Mouse (Mus musculus): ENCODE measurements around the gene Ldlr. TPM values are rescaled to one million over a fixed set of nuclear protein-coding genes. Genes with fewer than 3 reads are reported as not detected.
"Not testable (repeated sequence)": the region's sequence is repeated elsewhere in the genome, so short reads cannot be mapped to it uniquely, and the experiment has no call there.

Ldlr gene
- 8.4 and 14.8 TPM in 2 replicates for total RNA-seq (2014; fragmentation: Nextera tagmentation)
- total RNA-seq (2017): 11.5 and 13.9 TPM in 2 replicates

- peak; percentile 87 for ATAC-seq (replicated peaks; ENCODE audit: low FRiP score, low TSS enrichment, poor library complexity, severe bottlenecking)
Measured at GRCm38 (mm10) chr9:21723377-21724146, at the start of gene Ldlr. Ldlr (plus strand) TSS chr9:21723483.

- no peak for ATAC-seq (replicated peaks; ENCODE audit: low FRiP score, low TSS enrichment, poor library complexity, severe bottlenecking)
Measured at GRCm38 (mm10) chr9:21677706-21678105, 45.6 kb upstream of the Ldlr start.

DNA sequence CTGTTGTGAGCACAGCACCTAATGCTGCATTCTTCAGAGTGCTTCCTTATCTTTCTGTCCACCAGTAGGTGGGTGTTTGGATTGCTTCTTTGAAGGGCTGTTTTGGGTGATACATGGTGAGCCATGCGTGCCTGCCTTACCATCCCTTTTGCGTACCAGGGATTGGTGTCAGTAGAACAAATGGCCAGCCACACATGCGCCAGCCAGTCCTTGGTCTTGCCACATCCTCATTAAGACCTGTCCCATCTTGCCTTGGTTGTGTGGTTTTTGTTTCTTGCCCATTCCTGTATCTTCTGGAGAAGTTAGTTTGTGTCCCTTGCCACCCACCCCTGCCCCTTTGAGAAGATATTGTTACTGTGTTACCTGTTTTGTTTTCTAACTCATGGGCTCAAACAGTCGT, 42.8 kb upstream of the Ldlr start:
- ATAC-seq (replicated peaks; ENCODE audit: low FRiP score, low TSS enrichment, poor library complexity, severe bottlenecking): no peak

DNA sequence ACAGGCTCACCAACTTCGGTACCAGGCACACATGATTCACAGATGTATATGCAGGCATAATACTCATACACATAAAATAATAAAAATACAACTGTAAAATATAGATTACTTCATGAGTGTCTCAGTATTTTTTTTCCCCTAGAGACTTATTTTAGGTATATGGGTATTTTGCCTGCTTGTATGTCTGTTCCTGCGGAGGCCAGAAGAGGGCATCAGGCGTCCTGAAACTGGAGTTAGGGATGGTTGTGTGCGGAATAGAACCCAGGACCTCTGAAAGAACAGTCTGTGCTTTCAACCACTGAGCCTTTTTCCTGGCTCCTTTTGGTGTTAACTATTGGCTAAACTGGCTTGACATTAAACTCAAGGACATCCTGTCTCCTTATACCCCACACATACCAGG, 40.5 kb upstream of the Ldlr start:
- no peak for ATAC-seq (replicated peaks; ENCODE audit: low FRiP score, low TSS enrichment, poor library complexity, severe bottlenecking)

GRCm38 (mm10) chr9:21683897-21684296, 39.4 kb upstream of the Ldlr start:
- no peak for ATAC-seq (replicated peaks; ENCODE audit: low FRiP score, low TSS enrichment, poor library complexity, severe bottlenecking)

DNA sequence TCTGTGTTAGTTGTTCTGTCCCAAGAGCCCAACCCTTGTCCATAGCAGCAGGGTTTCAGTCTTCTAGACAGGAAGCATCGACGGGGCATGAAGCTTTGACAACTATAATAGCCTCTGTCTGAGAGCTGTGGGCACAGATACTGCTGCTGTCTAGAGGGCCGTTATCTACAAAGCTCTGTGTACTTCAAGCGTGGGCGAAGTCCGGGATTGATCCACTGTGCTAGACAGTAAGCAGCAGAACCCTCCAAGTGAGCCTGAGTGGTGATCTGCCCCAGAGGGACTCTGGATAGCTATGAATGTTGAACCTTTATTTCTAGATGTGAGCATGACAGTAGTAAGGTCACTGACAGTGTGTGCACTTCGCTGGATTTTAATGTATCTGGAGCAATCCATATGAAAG, 34.7 kb upstream of the Ldlr start:
- no peak for ATAC-seq (replicated peaks; ENCODE audit: low FRiP score, low TSS enrichment, poor library complexity, severe bottlenecking)

DNA sequence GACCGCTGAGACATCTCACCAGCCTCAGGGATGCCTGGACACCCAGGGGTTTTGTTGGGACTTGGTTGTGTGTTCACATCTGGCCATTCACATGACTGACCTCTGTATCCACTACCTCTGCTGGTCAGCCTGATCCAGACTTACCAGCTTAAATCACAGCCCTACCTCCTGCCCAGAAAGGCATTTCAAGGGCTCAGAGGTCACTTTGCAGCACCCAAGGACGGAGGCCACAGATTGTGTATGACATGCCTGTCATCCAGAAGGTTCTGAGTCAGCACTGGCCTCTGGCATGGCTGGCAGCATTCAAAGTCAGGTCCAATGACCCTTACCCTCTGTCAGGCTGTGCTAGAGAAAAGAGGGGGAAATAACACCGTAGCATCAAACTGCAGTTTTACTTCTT, 33.3 kb upstream of the Ldlr start:
- no peak for ATAC-seq (replicated peaks; ENCODE audit: low FRiP score, low TSS enrichment, poor library complexity, severe bottlenecking)

DNA sequence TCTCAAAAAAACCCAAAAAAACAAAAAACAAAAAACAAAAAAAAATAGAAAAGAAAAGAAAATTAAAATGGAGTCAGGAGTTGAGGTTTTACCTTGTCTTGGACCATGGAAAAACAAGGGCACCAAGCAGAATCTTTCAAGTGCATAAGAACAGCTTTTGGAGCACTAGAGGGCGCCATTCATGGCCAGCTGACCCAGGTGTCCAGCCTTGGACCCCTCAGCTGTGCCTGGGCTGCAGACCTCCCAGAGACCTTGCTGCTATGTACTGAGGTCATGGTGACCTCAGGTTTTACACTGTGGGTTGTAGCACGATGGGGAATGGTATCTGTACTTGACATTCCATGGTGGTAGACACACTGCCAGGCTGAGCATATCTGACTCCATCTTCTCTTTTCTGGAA, 31.4 kb upstream of the Ldlr start:
- no peak for ATAC-seq (replicated peaks; ENCODE audit: low FRiP score, low TSS enrichment, poor library complexity, severe bottlenecking)

DNA sequence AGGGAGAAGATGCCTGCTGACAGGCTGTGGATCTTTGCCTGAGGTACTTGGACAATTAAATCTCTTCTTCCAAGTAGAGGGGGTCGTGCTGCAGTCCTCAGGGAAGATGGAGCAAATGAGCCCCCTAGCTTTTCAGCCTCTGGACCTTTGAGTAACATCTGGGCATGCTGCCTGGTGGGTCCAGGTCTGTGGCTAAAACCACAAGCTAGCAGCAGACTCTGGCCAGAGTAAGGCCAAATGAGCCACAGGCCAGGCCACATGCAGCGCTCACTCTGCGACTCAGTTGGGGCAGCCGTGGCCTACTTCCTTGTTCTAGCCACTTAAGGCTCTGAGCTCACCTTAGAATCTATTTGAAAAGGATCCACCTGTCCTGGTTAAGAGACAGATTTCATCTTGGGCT, 30.8 kb upstream of the Ldlr start:
- no peak for ATAC-seq (replicated peaks; ENCODE audit: low FRiP score, low TSS enrichment, poor library complexity, severe bottlenecking)

DNA sequence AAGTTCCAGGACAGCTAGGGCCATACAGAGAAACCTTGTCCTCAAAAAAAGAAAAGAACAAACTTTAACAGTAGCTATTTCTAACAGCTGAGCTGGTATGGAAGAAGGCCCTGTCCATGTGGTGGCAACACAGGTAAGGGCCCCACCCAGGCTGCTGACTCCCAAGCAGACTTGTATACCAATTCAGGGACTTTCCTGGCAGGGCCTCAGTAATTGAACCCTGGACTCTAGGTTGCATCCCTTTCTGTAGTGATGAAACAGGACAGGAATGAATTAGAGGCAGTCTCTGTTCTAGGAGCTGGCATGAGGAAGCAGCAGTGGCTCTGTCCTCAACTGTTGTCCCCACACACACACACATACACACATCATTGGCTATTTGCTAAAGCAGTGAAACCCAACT, 29.2 kb upstream of the Ldlr start:
- no peak for ATAC-seq (replicated peaks; ENCODE audit: low FRiP score, low TSS enrichment, poor library complexity, severe bottlenecking)

DNA sequence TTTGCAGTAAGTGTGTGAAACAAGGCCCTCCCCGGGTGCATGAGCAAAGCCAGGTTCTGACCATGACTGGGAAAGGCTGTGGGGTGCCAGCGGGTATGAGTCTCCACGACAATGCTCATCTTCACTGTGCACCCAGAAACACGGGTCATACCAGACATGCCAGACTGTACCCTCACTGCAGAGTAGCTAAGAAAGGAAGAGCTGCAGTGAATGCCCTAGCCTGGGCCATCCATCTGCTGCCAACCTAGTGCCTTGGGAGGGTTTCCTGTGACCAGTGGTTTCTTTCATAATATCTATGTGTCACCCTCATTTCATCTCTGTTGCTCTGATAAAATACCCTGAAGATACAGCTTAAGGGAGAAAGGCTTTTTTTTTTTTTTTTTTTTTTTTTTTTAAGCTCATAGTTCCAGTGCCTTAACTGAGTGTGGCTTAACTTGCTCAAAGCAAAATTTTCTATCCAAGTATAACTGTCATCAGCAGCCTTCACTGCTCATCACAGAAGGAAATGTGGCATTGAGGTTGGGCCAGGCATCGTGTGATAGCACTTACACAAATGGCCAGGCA, 28.0 kb upstream of the Ldlr start:
- ATAC-seq (replicated peaks; ENCODE audit: low FRiP score, low TSS enrichment, poor library complexity, severe bottlenecking): no peak

DNA sequence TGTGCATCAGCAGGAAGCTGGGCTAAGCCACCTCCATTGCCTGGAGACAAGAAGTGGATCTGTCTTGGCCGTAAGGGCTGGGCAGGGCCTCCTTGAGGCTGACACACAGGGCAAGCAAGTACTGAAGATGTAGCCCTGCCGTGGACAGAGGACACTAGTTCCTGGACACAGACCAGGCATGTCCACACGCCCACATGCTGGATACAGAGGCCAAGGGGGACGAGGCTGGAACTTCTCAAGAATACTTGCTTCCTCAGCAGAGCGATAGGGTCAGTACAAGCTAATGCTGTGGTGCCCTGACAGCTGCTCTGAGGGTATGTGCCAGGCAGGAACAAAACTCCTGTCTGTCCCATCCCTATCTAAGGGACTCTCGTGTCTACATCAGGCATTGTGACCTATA, 26.2 kb upstream of the Ldlr start:
- ATAC-seq (replicated peaks; ENCODE audit: low FRiP score, low TSS enrichment, poor library complexity, severe bottlenecking): no peak

- ATAC-seq (replicated peaks; ENCODE audit: low FRiP score, low TSS enrichment, poor library complexity, severe bottlenecking): not testable (repeated sequence)
Measured at GRCm38 (mm10) chr9:21699280-21699679, 24.0 kb upstream of the Ldlr start.

DNA sequence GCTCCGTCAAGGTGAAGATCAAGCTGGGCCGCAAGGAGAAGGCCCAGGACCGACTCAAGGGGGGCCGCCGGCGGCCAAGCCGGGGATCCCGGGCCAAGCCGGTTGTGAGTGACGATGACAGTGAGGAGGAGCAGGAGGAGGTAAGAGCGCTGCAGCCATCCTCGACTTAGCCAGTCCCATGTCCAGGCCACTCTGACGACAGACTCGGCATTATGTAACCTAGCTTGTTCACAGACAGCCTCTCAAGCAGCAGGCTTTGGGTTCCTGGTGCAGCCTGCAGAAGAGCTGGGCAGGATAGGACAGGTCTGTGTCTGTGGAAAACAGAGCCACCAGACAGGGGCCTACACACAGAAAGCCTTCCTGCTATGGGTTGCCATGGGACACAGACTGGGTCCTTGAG, 22.2 kb upstream of the Ldlr start:
- ATAC-seq (replicated peaks; ENCODE audit: low FRiP score, low TSS enrichment, poor library complexity, severe bottlenecking): no peak

DNA sequence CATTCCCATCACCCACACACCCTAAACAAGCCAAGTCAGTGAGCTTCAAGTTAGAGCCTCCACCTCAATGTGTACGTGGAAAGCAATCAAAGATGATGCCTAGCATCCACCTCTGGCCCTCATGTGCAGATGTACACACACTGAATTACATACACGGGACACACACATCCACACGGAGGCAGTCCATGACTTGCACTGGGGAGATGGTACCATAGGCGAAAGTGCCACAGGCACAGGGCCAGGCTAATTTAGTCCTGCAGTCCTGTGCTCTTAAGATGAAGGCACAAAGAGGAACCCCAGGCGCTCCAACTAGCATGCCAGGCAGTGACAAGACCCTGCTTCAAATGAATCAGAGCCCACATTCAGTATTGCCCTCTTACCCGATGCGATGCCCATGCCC, 19.8 kb upstream of the Ldlr start:
- no peak for ATAC-seq (replicated peaks; ENCODE audit: low FRiP score, low TSS enrichment, poor library complexity, severe bottlenecking)

DNA sequence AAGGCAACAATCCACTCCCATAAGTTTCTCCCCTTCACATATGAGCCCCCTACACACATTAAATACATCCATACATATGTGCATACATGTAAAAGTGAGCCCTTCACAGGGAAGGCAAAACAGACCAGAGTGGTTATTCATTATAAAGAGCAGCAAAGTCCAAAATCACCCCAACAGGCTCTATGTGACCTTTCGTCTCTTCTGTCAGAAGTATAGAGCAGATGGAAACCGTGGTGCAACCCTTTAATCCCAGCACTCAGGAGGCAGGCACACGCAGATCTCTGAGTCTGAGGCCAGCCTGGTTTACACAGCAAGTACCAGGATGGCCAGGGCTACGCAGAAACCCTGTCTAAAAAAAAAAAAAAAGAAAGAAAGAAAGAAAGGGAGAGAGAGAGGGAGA, 17.2 kb upstream of the Ldlr start:
- ATAC-seq (replicated peaks; ENCODE audit: low FRiP score, low TSS enrichment, poor library complexity, severe bottlenecking): no peak

- no peak for ATAC-seq (replicated peaks; ENCODE audit: low FRiP score, low TSS enrichment, poor library complexity, severe bottlenecking)
Measured at GRCm38 (mm10) chr9:21706586-21707265, 16.6 kb upstream of the Ldlr start.

- no peak for ATAC-seq (replicated peaks; ENCODE audit: low FRiP score, low TSS enrichment, poor library complexity, severe bottlenecking)
Measured at GRCm38 (mm10) chr9:21709340-21709739, 13.9 kb upstream of the Ldlr start.

DNA sequence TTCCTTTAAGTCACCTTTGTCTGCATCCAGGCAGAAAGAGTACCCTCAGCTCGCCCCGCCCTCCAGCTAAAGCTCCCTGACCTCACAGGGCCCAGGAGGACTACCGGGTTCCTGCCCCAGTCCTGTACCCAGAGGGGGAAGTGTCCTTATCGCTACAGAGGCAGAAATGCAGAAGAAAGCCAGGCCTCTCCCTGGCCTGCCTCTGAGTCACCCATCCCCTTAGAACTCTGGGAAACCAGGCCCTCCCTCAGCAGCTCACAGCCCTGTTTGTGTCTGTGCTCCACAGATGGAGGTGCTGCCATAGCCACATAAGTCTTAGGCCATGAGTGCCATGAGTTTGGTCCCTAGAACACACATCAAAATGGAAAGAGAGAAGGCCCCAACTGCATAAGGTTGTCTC, 8.0 kb upstream of the Ldlr start:
- ATAC-seq (replicated peaks; ENCODE audit: low FRiP score, low TSS enrichment, poor library complexity, severe bottlenecking): peak; percentile 97

- ATAC-seq (replicated peaks; ENCODE audit: low FRiP score, low TSS enrichment, poor library complexity, severe bottlenecking): no peak
Measured at GRCm38 (mm10) chr9:21717015-21717414, 6.3 kb upstream of the Ldlr start.

DNA sequence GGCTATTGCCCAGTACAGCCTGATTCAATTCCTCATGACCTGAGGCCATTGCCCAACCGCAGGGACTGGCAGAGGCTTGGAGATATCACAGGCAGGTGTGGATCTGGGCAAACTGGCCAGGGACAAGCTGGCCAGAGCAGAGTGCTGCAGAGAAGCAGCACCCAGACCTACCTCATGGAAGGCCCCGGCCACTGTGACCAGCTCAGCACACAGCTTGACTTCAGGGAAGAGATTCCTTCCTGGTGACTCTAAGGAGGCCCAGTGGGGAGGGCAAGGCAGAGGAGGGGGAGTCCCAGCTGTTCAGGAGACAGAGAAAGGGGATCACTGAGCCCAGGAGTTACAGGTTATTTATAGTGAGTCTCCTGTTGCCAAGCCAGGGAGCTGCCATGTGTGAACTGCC, 2.2 kb upstream of the Ldlr start:
- ATAC-seq (replicated peaks; ENCODE audit: low FRiP score, low TSS enrichment, poor library complexity, severe bottlenecking): no peak

Data from megakaryocyte-erythroid progenitor cell, adult 5-6 weeks (primary cell).